Mouse (Mus musculus) cerebellum, adult 2 months (tissue): ENCODE data around the gene Ubfd1. TPM values are rescaled to one million over a fixed set of nuclear protein-coding genes. Genes with fewer than 3 reads are reported as not detected.

Experiments
- DNase-seq, 2 experiments: peaks; one replicate each; pipeline ENCODE4 v3.0.0; 2021
- H3K27ac ChIP-seq: fragments of 200-500 bp; 2 replicates; pipeline ENCODE4 v1.5.1; 2012; ENCODE audit warnings: low read length, control low read depth, inconsistent platforms; ENCODE audit not compliant: insufficient read depth
- H3K27me3 ChIP-seq: fragments of 200-500 bp; 2 replicates; pipeline ENCODE4 v1.6.1; 2012; ENCODE audit warnings: inconsistent platforms, mild to moderate bottlenecking, low read length, moderate library complexity; ENCODE audit not compliant: control insufficient read depth, insufficient read depth
- H3K4me1 ChIP-seq: fragments of 200-500 bp; 2 replicates; pipeline ENCODE4 v1.6.1; 2011; ENCODE audit warnings: low read length; ENCODE audit not compliant: control insufficient read depth, insufficient read depth
- H3K4me3 ChIP-seq: fragments of 200-500 bp; replicated peaks from 2 replicates; pipeline ENCODE3; 2011; ENCODE audit warnings: mild to moderate bottlenecking, low read depth, low read length, control low read depth; ENCODE audit not compliant: insufficient read depth
- CTCF ChIP-seq: fragments of 200-500 bp; IDR thresholded peaks from 2 replicates; pipeline ENCODE4 v1.5.1; 2011; ENCODE audit warnings: low read depth, mild to moderate bottlenecking, control low read depth, low read length, moderate library complexity, borderline replicate concordance; ENCODE audit not compliant: insufficient read depth
- POLR2A ChIP-seq: fragments of 200-500 bp; IDR thresholded peaks from 2 replicates; pipeline ENCODE4 v1.6.1; 2011; ENCODE audit warnings: low read length, control low read depth, borderline replicate concordance; ENCODE audit not compliant: insufficient read depth
- WGBS: fragments of 180-500 bp; shearing (Covaris S2); methylation state at CpG from one replicate; pipeline ENCODE4 v1.1.7; 2018; 5-methylcytosine and 5-hydroxymethylcytosine counted together
- polyA plus RNA-seq: library from polyadenylated mRNA; depleted of rRNA; stranded (reverse); fragments of >200 nt; gene quantifications from 2 replicates; pipeline ENCODE4 v1.2.3, GENCODE M21; 2012

Ubfd1 gene
- polyA plus RNA-seq, 1 experiment, result 56.9 TPM

- TF ChIP-seq CTCF (no peak), POLR2A (no peak)
- peak overlapping the region; percentile 84 for H3K27ac ChIP-seq
- 15% methylated on average over 31 of the region's 31 CpGs for WGBS
- no peaks in the 10 kb centered on the region for H3K27me3 ChIP-seq
- no peak for DNase-seq
- peak overlapping the region; percentile 79 for H3K4me3 ChIP-seq
- peaks cover 3% of the 10 kb centered on the region; the same call in 1 of the 2 replicates for H3K4me1 ChIP-seq
Measured at GRCm38 (mm10) chr7:122066102-122066944, 652 bp upstream of the Ubfd1 start.

GRCm38 (mm10) chr7:122067517-122068381 is 774 bp downstream of the Ubfd1 start:
- WGBS, result 2% methylated on average over 58 of the region's 58 CpGs
- TF ChIP-seq CTCF, result no peak
- no peak for TF ChIP-seq POLR2A
- H3K27ac ChIP-seq, result peak overlapping the region; percentile 84
- no peak for DNase-seq
- H3K4me3 ChIP-seq, result peak overlapping the region; percentile 79
- H3K27me3 ChIP-seq, result no peaks in the 10 kb centered on the region
- H3K4me1 ChIP-seq, result peaks cover 3% of the 10 kb centered on the region

GRCm38 (mm10) chr7:122074374-122074773 is 7.4 kb downstream of the Ubfd1 start:
- no peak overlapping the region for H3K27ac ChIP-seq
- no peak for DNase-seq
- H3K4me3 ChIP-seq, result no peak overlapping the region
- H3K4me1 ChIP-seq, result peaks cover 6% of the 10 kb centered on the region
- TF ChIP-seq POLR2A, result no peak
- no peak for TF ChIP-seq CTCF
- WGBS, result 79% methylated on average over 3 of the region's 3 CpGs
- H3K27me3 ChIP-seq, result no peaks in the 10 kb centered on the region

GRCm38 (mm10) chr7:122079798-122080554 is 13.0 kb downstream of the Ubfd1 start:
- Histone ChIP-seq H3K4me3 (no peak overlapping the region), H3K27me3 (no peaks in the 10 kb centered on the region), H3K27ac (no peak overlapping the region), H3K4me1 (peaks cover 11% of the 10 kb centered on the region)
- DNase-seq, result no peak
- no peak for TF ChIP-seq POLR2A
- TF ChIP-seq CTCF, result no peak
- 70% methylated on average over 8 of the region's 8 CpGs for WGBS

GRCm38 (mm10) chr7:122081071-122081470 is 14.1 kb downstream of the Ubfd1 start:
- TF ChIP-seq POLR2A, result no peak
- no peak for TF ChIP-seq CTCF
- Histone ChIP-seq H3K4me1 (peaks cover 11% of the 10 kb centered on the region), H3K4me3 (no peak overlapping the region), H3K27me3 (no peaks in the 10 kb centered on the region), H3K27ac (no peak overlapping the region)
- WGBS, result 33% methylated on average over 1 of the region's 1 CpGs
- no peak for DNase-seq

- H3K27ac ChIP-seq, result no peak overlapping the region
- DNase-seq, result no peak
- no peaks in the 10 kb centered on the region for H3K4me1 ChIP-seq
- WGBS, result 87% methylated on average over 11 of the region's 11 CpGs
- no peaks in the 10 kb centered on the region for H3K27me3 ChIP-seq
- TF ChIP-seq CTCF (no peak), POLR2A (no peak)
- no peak overlapping the region for H3K4me3 ChIP-seq
Measured at GRCm38 (mm10) chr7:122087195-122087982, 20.4 kb downstream of the Ubfd1 start.
